Mouse (Mus musculus) hindbrain, embryonic 14.5 days (tissue): ENCODE results near the gene Arsb. TPM values are rescaled to one million over a fixed set of nuclear protein-coding genes. Genes with fewer than 3 reads are reported as not detected.
A peak's percentile ranks its signal among the peaks of the same experiment; 100 is the strongest.

Source experiments
- ATAC-seq: fragments of 200-750 bp; cut with Nextera tagmentation; 2 replicates; pipeline ENCODE4 v1.8.0; 2017; ENCODE audit warnings: moderate number of reproducible peaks, mild to moderate bottlenecking, moderate TSS enrichment, moderate library complexity; ENCODE audit not compliant: low FRiP score
- DNase-seq: peaks from one replicate; pipeline ENCODE4 v3.0.0-alpha.2; 2015; ENCODE audit warnings: low spot score
- H3K27ac ChIP-seq: fragments of 300-500 bp; sonication (generic); 2 replicates; pipeline ENCODE4 v1.5.1; 2014; ENCODE audit warnings: mild to moderate bottlenecking, moderate library complexity
- H3K27me3 ChIP-seq: fragments of 300-500 bp; sonication (generic); 2 replicates; pipeline ENCODE4 v1.6.1; 2014; ENCODE audit warnings: mild to moderate bottlenecking, low read length, mixed read lengths; ENCODE audit not compliant: control insufficient read depth, insufficient read depth
- H3K36me3 ChIP-seq: fragments of 300-500 bp; sonication (generic); replicated peaks from 2 replicates; pipeline ENCODE4 v1.6.1; 2014; ENCODE audit not compliant: control insufficient read depth, insufficient read depth
- H3K4me1 ChIP-seq: fragments of 300-500 bp; sonication (generic); replicated peaks from 2 replicates; pipeline ENCODE4 v1.6.1; 2014; ENCODE audit warnings: antibody characterized with exemption, low read length, mixed read lengths; ENCODE audit not compliant: control insufficient read depth, insufficient read depth
- H3K4me2 ChIP-seq: fragments of 300-500 bp; sonication (generic); replicated peaks from 2 replicates; pipeline ENCODE4 v1.6.1; 2014; ENCODE audit warnings: mild to moderate bottlenecking, moderate library complexity
- H3K4me3 ChIP-seq: fragments of 300-500 bp; sonication (generic); replicated peaks from 2 replicates; pipeline ENCODE4 v1.5.1; 2014; ENCODE audit warnings: mild to moderate bottlenecking, low read length
- H3K9ac ChIP-seq: fragments of 300-500 bp; sonication (generic); 2 replicates; pipeline ENCODE4 v1.6.1; 2014
- H3K9me3 ChIP-seq: fragments of 300-500 bp; sonication (generic); 2 replicates; pipeline ENCODE4 v1.6.1; 2016; ENCODE audit warnings: low read length; ENCODE audit not compliant: control insufficient read depth
- WGBS: fragments of 180-500 bp; shearing (Covaris S2); extraction: QIAGEN DNeasy Blood & Tissue Kit; methylation state at CpG from one replicate; pipeline ENCODE4 v1.1.7; 2014; 5-methylcytosine and 5-hydroxymethylcytosine counted together
- polyA plus RNA-seq: library from polyadenylated mRNA; unstranded; fragments of >200 nt; fragmentation: Nextera tagmentation; extraction: Ambion mirVana; gene quantifications from 2 replicates; pipeline ENCODE4 v1.2.1, GENCODE M21; 2014

The Arsb gene
- polyA plus RNA-seq: 10.9 and 12.1 TPM in 2 replicates

DNA sequence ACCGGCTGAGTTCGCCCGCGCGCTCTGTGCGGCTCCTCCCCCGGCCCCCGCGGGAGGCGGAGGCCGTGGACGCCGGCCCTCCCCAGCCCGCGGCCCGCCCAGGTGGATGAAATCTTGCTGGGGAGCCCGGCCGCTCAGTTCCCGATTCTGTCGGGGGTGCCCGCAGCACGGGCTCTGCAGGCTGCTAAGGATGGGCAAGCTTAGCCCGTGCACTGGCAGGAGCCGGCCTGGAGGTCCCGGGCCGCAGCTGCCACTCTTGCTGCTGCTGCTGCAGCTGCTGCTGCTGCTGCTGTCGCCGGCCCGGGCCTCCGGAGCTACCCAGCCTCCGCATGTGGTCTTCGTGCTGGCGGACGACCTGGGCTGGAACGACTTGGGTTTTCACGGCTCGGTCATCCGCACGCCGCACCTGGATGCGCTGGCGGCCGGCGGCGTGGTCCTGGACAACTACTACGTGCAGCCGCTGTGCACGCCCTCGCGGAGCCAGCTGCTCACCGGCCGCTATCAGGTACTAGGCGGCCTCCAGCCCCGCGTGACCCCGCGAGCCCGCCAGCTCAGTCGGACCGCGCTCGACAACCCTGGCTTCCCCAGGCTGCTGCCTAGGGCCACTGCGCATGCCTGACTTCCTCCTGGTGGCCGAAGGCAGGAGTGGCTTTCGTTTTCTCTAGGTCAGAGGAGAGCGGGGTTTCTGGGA is at the start of gene Arsb:
Gene Arsb (plus strand): TSS at position 43 of the 691 bp plus-strand sequence.
- peak; percentile 77 for DNase-seq

DNA sequence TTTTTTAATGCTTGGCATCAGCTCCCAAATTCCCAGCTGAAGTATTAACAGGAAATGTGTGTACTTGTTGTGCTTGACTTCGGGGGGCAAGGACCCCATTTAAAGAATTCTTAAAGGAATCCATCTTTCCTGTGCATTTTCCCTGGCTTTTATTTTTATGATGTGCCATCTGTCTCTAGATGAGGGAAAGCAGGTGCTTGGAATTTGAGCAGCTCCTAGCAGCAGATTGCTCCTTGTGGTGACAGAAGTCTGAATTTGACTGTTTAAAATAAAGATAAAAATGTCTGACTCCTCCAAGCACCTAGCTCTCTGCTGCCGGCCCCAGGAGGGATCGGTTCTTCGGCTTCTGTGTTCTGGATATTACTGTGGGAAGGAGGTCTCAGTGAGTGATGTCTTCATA is 49.5 kb upstream of the Arsb start:
- Histone ChIP-seq H3K36me3 (no peaks in the 10 kb centered on the region), H3K4me2 (no peak overlapping the region), H3K9ac (no peak overlapping the region), H3K27me3 (no peaks in the 10 kb centered on the region), H3K4me3 (no peak overlapping the region), H3K4me1 (no peaks in the 10 kb centered on the region), H3K27ac (no peak overlapping the region), H3K9me3 (no peaks in the 10 kb centered on the region)
- DNase-seq (no peak), ATAC-seq (no peak)
- WGBS: 86% methylated on average over 4 of the region's 4 CpGs

More for the DNA sequence above, at the start of gene Arsb:
- Histone ChIP-seq H3K27me3 (no peaks in the 10 kb centered on the region), H3K4me3 (peak within 1 kb of the TSS; percentile 60), H3K36me3 (no peaks in the 10 kb centered on the region), H3K4me1 (peaks cover 17% of the 10 kb centered on the region), H3K9ac (peak within 1 kb of the TSS; percentile 87), H3K4me2 (peak within 1 kb of the TSS; percentile 94), H3K9me3 (no peaks in the 10 kb centered on the region), H3K27ac (peak within 1 kb of the TSS; percentile 87)
- peak; percentile 93 for ATAC-seq
- under 1% methylated on average over 63 of the region's 66 CpGs for WGBS

DNA sequence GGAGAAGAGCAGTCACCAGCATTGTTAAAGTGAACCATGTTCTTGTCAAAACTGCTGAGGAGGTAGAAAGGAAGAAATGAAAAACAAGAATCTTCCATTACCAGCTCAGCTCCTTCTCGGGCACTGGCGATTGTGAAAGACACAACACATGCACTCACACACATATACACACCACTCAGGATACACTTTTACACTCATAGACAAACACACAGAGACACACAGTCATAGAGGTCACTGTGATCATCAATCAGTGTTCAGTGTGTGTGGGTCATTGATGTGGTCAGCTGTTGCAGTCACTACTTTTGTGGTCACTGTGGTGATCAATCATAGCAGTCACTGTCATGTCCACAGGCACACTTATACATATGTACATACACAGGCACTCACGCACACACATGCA is 48.0 kb upstream of the Arsb start:
- Histone ChIP-seq H3K36me3 (no peaks in the 10 kb centered on the region), H3K27ac (no peak overlapping the region), H3K4me1 (no peaks in the 10 kb centered on the region), H3K9me3 (no peaks in the 10 kb centered on the region), H3K4me2 (no peak overlapping the region), H3K9ac (no peak overlapping the region), H3K4me3 (no peak overlapping the region), H3K27me3 (no peaks in the 10 kb centered on the region)
- 89% methylated on average over 3 of the region's 3 CpGs for WGBS
- no peak for DNase-seq
- no peak for ATAC-seq

- no peak overlapping the region for H3K4me2 ChIP-seq
- no peak for ATAC-seq
- no peak overlapping the region for H3K9ac ChIP-seq
- no peak overlapping the region for H3K27ac ChIP-seq
- no peak overlapping the region for H3K4me3 ChIP-seq
- WGBS: 22% methylated on average over 2 of the region's 2 CpGs
- no peaks in the 10 kb centered on the region for H3K27me3 ChIP-seq
- H3K4me1 ChIP-seq: no peaks in the 10 kb centered on the region
- DNase-seq: peak; percentile 30
- H3K36me3 ChIP-seq: no peaks in the 10 kb centered on the region
- H3K9me3 ChIP-seq: no peaks in the 10 kb centered on the region
Observed at GRCm38 (mm10) chr13:93724206-93724605, 47.2 kb upstream of the Arsb start.

DNA sequence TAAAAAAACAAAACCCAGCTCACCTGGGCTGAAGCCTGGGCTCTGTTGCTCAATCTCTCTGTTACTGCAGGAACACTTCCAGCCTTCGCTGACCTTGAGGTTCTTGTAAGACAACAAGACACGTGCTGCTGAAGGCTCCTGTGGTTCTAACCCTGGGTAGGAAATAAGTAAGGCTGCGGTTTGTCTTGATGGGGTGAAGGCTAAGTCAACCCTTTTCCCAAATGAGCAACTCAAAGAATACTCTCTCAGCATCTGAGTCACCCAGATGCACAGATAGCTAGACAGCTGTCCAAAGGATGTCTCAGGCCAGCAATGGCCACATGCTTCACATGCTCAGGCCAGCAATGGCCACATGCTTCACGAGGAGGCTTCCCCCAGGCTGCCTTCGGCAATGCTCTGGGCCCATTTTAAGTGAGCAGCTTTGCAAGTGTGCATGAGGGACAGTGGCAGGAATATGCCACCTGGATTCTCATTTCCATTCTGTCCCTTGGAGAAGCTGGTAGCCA is 36.2 kb upstream of the Arsb start:
- no peak overlapping the region for H3K27ac ChIP-seq
- no peak overlapping the region for H3K9ac ChIP-seq
- DNase-seq (no peak), ATAC-seq (no peak)
- H3K4me2 ChIP-seq: no peak overlapping the region
- 85% methylated on average over 5 of the region's 5 CpGs for WGBS
- no peaks in the 10 kb centered on the region for H3K9me3 ChIP-seq
- H3K4me1 ChIP-seq: no peaks in the 10 kb centered on the region
- H3K36me3 ChIP-seq: no peaks in the 10 kb centered on the region
- H3K4me3 ChIP-seq: no peak overlapping the region
- H3K27me3 ChIP-seq: no peaks in the 10 kb centered on the region

DNA sequence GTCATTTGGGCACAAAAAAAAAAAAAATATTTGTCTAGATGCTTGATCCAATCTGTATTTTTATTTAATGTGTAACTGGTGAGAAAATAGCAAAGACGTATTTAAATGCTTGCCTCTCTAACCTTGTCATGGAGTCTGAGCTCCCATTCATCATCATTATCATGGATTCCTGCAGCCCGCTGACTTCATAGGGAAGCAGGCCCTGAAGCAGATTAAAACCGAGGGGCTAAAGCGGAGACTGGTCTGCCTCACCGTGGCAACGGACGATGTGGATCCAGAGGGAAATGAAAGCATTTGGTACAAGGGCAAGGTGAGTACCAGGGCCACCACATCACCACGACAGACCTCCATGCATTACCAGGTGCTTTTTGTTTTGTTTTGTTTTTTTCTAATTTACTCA is 27.3 kb upstream of the Arsb start:
- Histone ChIP-seq H3K27ac (0 out of 2 replicates have a peak overlapping the region, but pooled peaks have one; percentile 21), H3K36me3 (no peaks in the 10 kb centered on the region), H3K9me3 (no peaks in the 10 kb centered on the region), H3K4me1 (no peaks in the 10 kb centered on the region), H3K27me3 (no peaks in the 10 kb centered on the region), H3K4me2 (no peak overlapping the region), H3K4me3 (no peak overlapping the region), H3K9ac (no peak overlapping the region)
- WGBS: 19% methylated on average over 8 of the region's 8 CpGs
- peak; percentile 46 for DNase-seq
- ATAC-seq: no peak

- DNase-seq (peak; percentile 50), ATAC-seq (peak; percentile 79; the same call in 1 of the 2 replicates)
- Histone ChIP-seq H3K27ac (peak overlapping the region; percentile 76), H3K9ac (no peak overlapping the region), H3K4me1 (peaks cover 7% of the 10 kb centered on the region; the same call in 1 of the 2 replicates), H3K4me3 (no peak overlapping the region), H3K27me3 (no peaks in the 10 kb centered on the region), H3K36me3 (no peaks in the 10 kb centered on the region), H3K4me2 (peak overlapping the region; percentile 23; the same call in 1 of the 2 replicates), H3K9me3 (no peaks in the 10 kb centered on the region)
- WGBS: 24% methylated on average over 14 of the region's 14 CpGs
Observed at GRCm38 (mm10) chr13:93752597-93753400, 18.6 kb upstream of the Arsb start.

DNA sequence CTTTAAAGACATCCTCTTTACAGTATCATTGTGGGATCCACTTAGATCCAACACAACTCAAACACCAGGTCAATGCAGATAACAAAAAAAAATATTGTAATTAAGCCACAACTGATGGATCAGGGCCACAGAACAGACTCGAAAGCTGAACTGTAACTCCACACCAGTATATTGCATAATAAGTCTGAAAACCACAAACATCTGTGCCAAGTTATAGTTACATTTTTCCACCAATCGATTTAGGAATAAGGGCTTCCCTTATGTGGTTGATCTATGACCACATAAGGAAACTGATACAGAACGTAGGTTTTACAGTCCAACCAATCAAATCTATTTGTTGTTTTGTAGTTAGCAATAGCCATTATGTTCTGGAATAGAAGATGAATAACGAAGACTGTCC is 16.3 kb upstream of the Arsb start:
- H3K4me3 ChIP-seq: no peak overlapping the region
- DNase-seq (no peak), ATAC-seq (no peak)
- no peak overlapping the region for H3K27ac ChIP-seq
- H3K4me2 ChIP-seq: no peak overlapping the region
- H3K36me3 ChIP-seq: no peaks in the 10 kb centered on the region
- no peak overlapping the region for H3K9ac ChIP-seq
- H3K4me1 ChIP-seq: peaks cover 7% of the 10 kb centered on the region; the same call in 1 of the 2 replicates
- 89% methylated on average over 4 of the region's 4 CpGs for WGBS
- H3K9me3 ChIP-seq: no peaks in the 10 kb centered on the region
- no peaks in the 10 kb centered on the region for H3K27me3 ChIP-seq

GRCm38 (mm10) chr13:93756674-93757073 is 14.8 kb upstream of the Arsb start:
- DNase-seq (no peak), ATAC-seq (no peak)
- Histone ChIP-seq H3K4me3 (no peak overlapping the region), H3K27me3 (no peaks in the 10 kb centered on the region), H3K27ac (no peak overlapping the region), H3K4me1 (peaks cover 7% of the 10 kb centered on the region; the same call in 1 of the 2 replicates), H3K9me3 (no peaks in the 10 kb centered on the region), H3K9ac (no peak overlapping the region), H3K4me2 (no peak overlapping the region), H3K36me3 (no peaks in the 10 kb centered on the region)
- WGBS: 92% methylated on average over 7 of the region's 7 CpGs
